Mouse (Mus musculus): ENCODE data around the gene Noxo1. TPM values are rescaled to one million over a fixed set of nuclear protein-coding genes. Genes with fewer than 3 reads are reported as not detected.
A peak's percentile ranks its signal among the peaks of the same experiment; 100 is the strongest.

Gene Noxo1
- total and polyA plus RNA-seq, 3 experiments: 0.62 to 2.4 TPM; not detected in 1

DNA sequence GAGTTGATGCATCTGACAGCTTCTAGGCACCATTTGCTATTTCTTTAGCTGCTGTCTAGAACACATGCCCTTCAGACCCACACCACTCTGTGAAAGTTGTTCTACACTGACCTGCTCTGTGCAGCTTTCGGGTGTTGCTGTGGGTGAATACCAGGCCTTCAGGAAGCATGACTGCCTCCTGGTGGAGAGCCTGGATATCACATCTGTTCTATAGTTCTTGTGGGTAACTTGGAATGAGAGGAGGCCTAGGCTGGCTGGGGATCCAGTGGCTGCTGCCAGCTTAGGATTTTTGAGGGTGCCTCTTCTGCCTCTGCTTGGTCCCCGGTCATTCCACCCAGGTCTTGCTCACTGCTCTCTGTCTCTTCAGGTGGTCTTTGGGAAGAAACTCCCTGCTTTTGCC lies 19.8 kb upstream of the Noxo1 start:
- Histone ChIP-seq H3K4me3 (ENCODE audit: control insufficient read depth in 1 of 2, insufficient read depth in 1 of 2, low read depth in 2 of 2, low read length in 2 of 2) (no peak overlapping the region), H3K9ac (ENCODE audit: control insufficient read depth, low read depth, low read length, poor library complexity, severe bottlenecking) (no peak overlapping the region), H3K27ac (ENCODE audit: control insufficient read depth, low read depth, low read length) (no peak overlapping the region), H3K36me3 (ENCODE audit: control insufficient read depth in 1 of 2, insufficient read depth in 2 of 2, low read length in 2 of 2) (peaks cover 11 to 12% of the 10 kb centered on the region in 2 experiments; a peak in 3 of 4 replicates), H3K79me2 (ENCODE audit: control insufficient read depth, insufficient read depth, low read length, poor library complexity) (peaks cover 35% of the 10 kb centered on the region), H3K27me3 (ENCODE audit: control insufficient read depth in 1 of 2, insufficient read depth in 2 of 2, low read length in 2 of 2) (no peaks in the 10 kb centered on the region), H3K9me3 (replicated peaks; ENCODE audit: insufficient read depth, low read length) (no peaks in the 10 kb centered on the region), H3K4me1 (ENCODE audit: control insufficient read depth in 1 of 2, insufficient read depth in 2 of 2, low read length in 2 of 2) (peaks cover 0 to 12% of the 10 kb centered on the region in 2 experiments; a peak in 3 of 4 replicates)
- DNase-seq (ENCODE audit: low read depth, low spot score): peak; percentile 85
- TF ChIP-seq RAD21 (IDR thresholded peaks at IDR 0.05; ENCODE audit: low read depth, low read length): peak; percentile 37
- no peak for TF ChIP-seq ZNF384 (IDR thresholded peaks at IDR 0.05; ENCODE audit: low read depth, low read length)
- TF ChIP-seq SMC3 (IDR thresholded peaks at IDR 0.05; ENCODE audit: low read depth, low read length): peak; percentile 51
- peak; percentile 64 to 81 (median 67) for TF ChIP-seq CTCF (IDR thresholded peaks at IDR 0.05 in 2 of 3, conservative IDR thresholded peaks at IDR 0.05 in 1 of 3; ENCODE audit: control insufficient read depth in 1 of 3, insufficient read depth in 1 of 3, low read depth in 2 of 3, low read length in 3 of 3, poor library complexity in 1 of 3, severe bottlenecking in 1 of 3)
- peak; percentile 11 for TF ChIP-seq ZC3H11A (IDR thresholded peaks at IDR 0.05; ENCODE audit: low read depth, low read length)
- TF ChIP-seq MEF2A (IDR thresholded peaks at IDR 0.05; ENCODE audit: extremely low read depth, insufficient replicate concordance, low read depth, low read length, poor library complexity, severe bottlenecking): no peak

DNA sequence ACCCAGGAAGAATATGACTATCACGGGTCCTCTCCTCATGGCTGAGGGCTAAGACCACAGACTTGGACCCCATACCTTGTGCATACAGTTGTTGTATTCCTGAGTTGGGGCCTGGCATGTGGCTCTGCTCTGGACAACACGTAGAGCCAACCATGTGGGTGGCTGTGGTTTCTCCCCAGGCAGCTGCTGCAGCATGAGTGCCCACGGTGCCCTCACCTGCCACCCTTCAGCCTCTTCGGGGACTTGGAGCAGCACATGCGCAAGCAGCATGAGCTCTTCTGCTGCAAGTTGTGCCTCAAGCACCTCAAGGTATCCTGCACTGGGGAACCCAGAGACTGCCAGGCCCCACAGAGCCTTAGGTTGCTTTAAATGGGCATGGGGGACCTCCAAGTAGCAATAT lies 19.2 kb upstream of the Noxo1 start:
- Histone ChIP-seq H3K36me3 (ENCODE audit: control insufficient read depth in 1 of 2, insufficient read depth in 2 of 2, low read length in 2 of 2) (peaks cover 5 to 12% of the 10 kb centered on the region in 2 experiments; a peak in 3 of 4 replicates), H3K4me1 (ENCODE audit: control insufficient read depth in 1 of 2, insufficient read depth in 2 of 2, low read length in 2 of 2) (peaks cover 0 to 6% of the 10 kb centered on the region in 2 experiments; a peak in 2 of 4 replicates), H3K9me3 (replicated peaks; ENCODE audit: insufficient read depth, low read length) (no peaks in the 10 kb centered on the region), H3K27ac (ENCODE audit: control insufficient read depth, low read depth, low read length) (no peak overlapping the region), H3K9ac (ENCODE audit: control insufficient read depth, low read depth, low read length, poor library complexity, severe bottlenecking) (no peak overlapping the region), H3K27me3 (ENCODE audit: control insufficient read depth in 1 of 2, insufficient read depth in 2 of 2, low read length in 2 of 2) (no peaks in the 10 kb centered on the region), H3K4me3 (ENCODE audit: control insufficient read depth in 1 of 2, insufficient read depth in 1 of 2, low read depth in 2 of 2, low read length in 2 of 2) (no peak overlapping the region), H3K79me2 (ENCODE audit: control insufficient read depth, insufficient read depth, low read length, poor library complexity) (peaks cover 28% of the 10 kb centered on the region)
- no peak for DNase-seq (ENCODE audit: low read depth, low spot score)
- no peak for TF ChIP-seq SIN3A (IDR thresholded peaks at IDR 0.05; ENCODE audit: low read length)
- TF ChIP-seq CHD2 (IDR thresholded peaks at IDR 0.05; ENCODE audit: low read length): no peak
- no peak for TF ChIP-seq USF1 (IDR thresholded peaks at IDR 0.05; ENCODE audit: low read depth, low read length)
- no peak for TF ChIP-seq CTCF (IDR thresholded peaks at IDR 0.05 in 2 of 3, conservative IDR thresholded peaks at IDR 0.05 in 1 of 3; ENCODE audit: control insufficient read depth in 1 of 3, insufficient read depth in 1 of 3, low read depth in 2 of 3, low read length in 3 of 3, poor library complexity in 1 of 3, severe bottlenecking in 1 of 3)
- TF ChIP-seq TAL1 (IDR thresholded peaks at IDR 0.05; ENCODE audit: low read length): no peak
- TF ChIP-seq ETS1 (IDR thresholded peaks at IDR 0.05; ENCODE audit: low read depth, low read length): no peak
- TF ChIP-seq MAX (IDR thresholded peaks at IDR 0.05; ENCODE audit: low read length): no peak

DNA sequence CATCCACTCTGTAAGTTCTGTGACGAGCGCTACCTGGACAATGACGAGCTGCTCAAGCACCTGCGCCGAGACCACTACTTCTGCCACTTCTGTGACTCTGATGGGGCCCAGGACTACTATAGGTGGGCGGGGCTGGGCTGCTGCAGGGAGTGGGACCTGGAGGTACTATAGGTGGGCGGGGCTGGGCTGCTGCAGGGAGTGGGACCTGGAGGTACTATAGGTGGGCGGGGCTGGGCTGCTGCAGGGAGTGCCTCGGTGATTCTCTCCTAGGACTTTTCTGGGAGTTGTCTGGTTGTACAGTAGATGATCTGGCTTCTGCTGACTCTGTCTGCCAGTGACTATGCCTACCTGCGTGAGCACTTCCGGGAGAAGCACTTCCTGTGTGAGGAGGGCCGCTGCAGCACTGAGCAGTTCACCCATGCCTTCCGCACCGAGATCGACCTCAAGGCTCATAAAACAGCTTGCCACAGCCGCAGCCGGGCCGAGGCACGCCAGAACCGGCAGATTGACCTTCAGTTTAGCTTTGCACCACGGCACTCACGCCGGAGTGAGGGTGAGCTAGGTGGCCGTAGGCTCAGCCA lies 18.4 kb upstream of the Noxo1 start:
- DNase-seq (ENCODE audit: low read depth, low spot score): no peak
- H3K9ac ChIP-seq (ENCODE audit: control insufficient read depth, low read depth, low read length, poor library complexity, severe bottlenecking): no peak overlapping the region
- no peak overlapping the region for H3K4me3 ChIP-seq (ENCODE audit: control insufficient read depth in 1 of 2, insufficient read depth in 1 of 2, low read depth in 2 of 2, low read length in 2 of 2)
- peaks cover 22% of the 10 kb centered on the region for H3K79me2 ChIP-seq (ENCODE audit: control insufficient read depth, insufficient read depth, low read length, poor library complexity)
- H3K27me3 ChIP-seq (ENCODE audit: control insufficient read depth in 1 of 2, insufficient read depth in 2 of 2, low read length in 2 of 2): no peaks in the 10 kb centered on the region
- H3K9me3 ChIP-seq (replicated peaks; ENCODE audit: insufficient read depth, low read length): no peaks in the 10 kb centered on the region
- no peak overlapping the region for H3K27ac ChIP-seq (ENCODE audit: control insufficient read depth, low read depth, low read length)
- H3K4me1 ChIP-seq (ENCODE audit: control insufficient read depth in 1 of 2, insufficient read depth in 2 of 2, low read length in 2 of 2): no peaks in the 10 kb centered on the region
- peaks cover 0 to 12% of the 10 kb centered on the region in 2 experiments; a peak in 1 of 4 replicates for H3K36me3 ChIP-seq (ENCODE audit: control insufficient read depth in 1 of 2, insufficient read depth in 2 of 2, low read length in 2 of 2)
- no peak for TF ChIP-seq RAD21 (IDR thresholded peaks at IDR 0.05; ENCODE audit: low read depth, low read length)
- TF ChIP-seq CHD2 (IDR thresholded peaks at IDR 0.05; ENCODE audit: low read length): no peak
- no peak for TF ChIP-seq NELFE (IDR thresholded peaks at IDR 0.05; ENCODE audit: low read depth, low read length)
- no peak for TF ChIP-seq GATA1 (IDR thresholded peaks at IDR 0.05; ENCODE audit: low read depth, low read length)
- TF ChIP-seq USF2 (IDR thresholded peaks at IDR 0.05; ENCODE audit: borderline replicate concordance in 1 of 2, insufficient read depth in 1 of 2, low read depth in 1 of 2, low read length in 2 of 2): no peak
- no peak for TF ChIP-seq ZKSCAN1 (IDR thresholded peaks at IDR 0.05; ENCODE audit: low read depth, low read length)
- no peak for TF ChIP-seq TBP (IDR thresholded peaks at IDR 0.05; ENCODE audit: low read depth, low read length)
- TF ChIP-seq MYC (IDR thresholded peaks at IDR 0.05; ENCODE audit: low read depth, low read length): no peak
- TF ChIP-seq E2F4 (IDR thresholded peaks at IDR 0.05; ENCODE audit: borderline replicate concordance, low read depth, low read length): no peak
- no peak for TF ChIP-seq MAFK (IDR thresholded peaks at IDR 0.05; ENCODE audit: borderline replicate concordance, low read depth, low read length)
- TF ChIP-seq ZC3H11A (IDR thresholded peaks at IDR 0.05; ENCODE audit: low read depth, low read length): no peak
- no peak for TF ChIP-seq MAZ (IDR thresholded peaks at IDR 0.05; ENCODE audit: low read depth, low read length)
- no peak for TF ChIP-seq CHD1 (IDR thresholded peaks at IDR 0.05; ENCODE audit: low read depth, low read length)
- no peak for TF ChIP-seq TCF12 (IDR thresholded peaks at IDR 0.05; ENCODE audit: low read depth, low read length)
- TF ChIP-seq MXI1 (IDR thresholded peaks at IDR 0.05; ENCODE audit: low read depth, low read length): no peak
- no peak for TF ChIP-seq NRF1 (IDR thresholded peaks at IDR 0.05; ENCODE audit: insufficient read depth, low read depth, low read length, poor library complexity, severe bottlenecking)

Data from MEL (cell line).